Mouse (Mus musculus): Measurements from ENCODE around the gene Abhd18. TPM values are rescaled to one million over a fixed set of nuclear protein-coding genes. Genes with fewer than 3 reads are reported as not detected.
"Not testable (repeated sequence)": the region's sequence is repeated elsewhere in the genome, so short reads cannot be mapped to it uniquely, and the experiment has no call there.

Gene Abhd18
- polyA plus RNA-seq, 1 experiment from 2014 or later = 18.4 TPM

- H3K4me1 ChIP-seq (replicated peaks); ATAC-seq (replicated peaks; ENCODE audit: insufficient number of reproducible peaks, insufficient read depth, low FRiP score, low read depth); H3K27ac ChIP-seq; H3K27me3 ChIP-seq; H3K9me3 ChIP-seq (replicated peaks); H3K36me3 ChIP-seq; H3K4me3 ChIP-seq; H3K9ac ChIP-seq: not testable (repeated sequence)
- WGBS = 89% methylated on average over 2 of the region's 2 CpGs
- H3K4me2 ChIP-seq = peak overlapping the region; percentile 84; the same call in 1 of the 2 replicates
Measured at GRCm38 (mm10) chr3:40847936-40848335, 1.2 kb downstream of the Abhd18 start.

GRCm38 (mm10) chr3:40853123-40853738 lies 6.5 kb downstream of the Abhd18 start:
- H3K36me3 ChIP-seq; H3K4me2 ChIP-seq; H3K4me3 ChIP-seq; ATAC-seq (replicated peaks; ENCODE audit: insufficient number of reproducible peaks, insufficient read depth, low FRiP score, low read depth); H3K9ac ChIP-seq; H3K4me1 ChIP-seq (replicated peaks); H3K9me3 ChIP-seq (replicated peaks); H3K27me3 ChIP-seq; H3K27ac ChIP-seq: not testable (repeated sequence)
- WGBS = 83% methylated on average over 3 of the region's 3 CpGs

- H3K4me3 ChIP-seq = peak overlapping the region; percentile 71
- not testable (repeated sequence) for H3K36me3 ChIP-seq; H3K9me3 ChIP-seq (replicated peaks); H3K27me3 ChIP-seq; H3K4me1 ChIP-seq (replicated peaks)
- peak overlapping the region; percentile 73 for H3K27ac ChIP-seq
- ATAC-seq (replicated peaks; ENCODE audit: insufficient number of reproducible peaks, insufficient read depth, low FRiP score, low read depth) = peak; percentile 99
- peak overlapping the region; percentile 64 for H3K4me2 ChIP-seq
- H3K9ac ChIP-seq = peak overlapping the region; percentile 66
- WGBS = 0% methylated on average over 38 of the region's 38 CpGs
Measured at GRCm38 (mm10) chr3:40893816-40894258, 47.1 kb downstream of the Abhd18 start.

- H3K9ac ChIP-seq = peak overlapping the region; percentile 69
- not testable (repeated sequence) for H3K4me1 ChIP-seq (replicated peaks); H3K27me3 ChIP-seq; H3K9me3 ChIP-seq (replicated peaks); H3K36me3 ChIP-seq; ATAC-seq (replicated peaks; ENCODE audit: insufficient number of reproducible peaks, insufficient read depth, low FRiP score, low read depth)
- peak overlapping the region; percentile 71 for H3K4me3 ChIP-seq
- H3K4me2 ChIP-seq = peak overlapping the region; percentile 88
- H3K27ac ChIP-seq = peak overlapping the region; percentile 62
- under 1% methylated on average over 20 of the region's 24 CpGs for WGBS
Measured at GRCm38 (mm10) chr3:40894336-40894735, 47.6 kb downstream of the Abhd18 start.

DNA sequence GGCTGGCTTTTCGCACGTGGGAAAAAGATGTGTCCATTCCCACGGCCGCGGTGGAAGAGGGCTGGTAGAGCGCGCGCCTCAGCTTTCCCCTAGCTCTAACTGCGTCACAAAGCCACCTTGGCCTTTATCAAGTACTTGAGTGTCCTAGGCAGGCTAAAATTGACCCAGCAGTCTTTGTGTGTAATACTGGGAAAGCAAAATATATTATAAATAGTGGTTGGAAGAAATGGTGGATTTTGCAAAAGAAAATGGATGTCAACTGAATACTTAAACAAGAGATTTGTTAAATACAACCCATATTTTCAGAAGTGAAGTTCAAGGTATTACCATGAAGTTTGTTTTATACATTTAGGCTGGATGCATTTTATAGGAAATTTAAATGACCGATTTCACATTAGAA lies 55.7 kb downstream of the Abhd18 start, which contains the start of gene 1700034I23Rik:
Gene 1700034I23Rik (minus strand): TSS at position 101 of the 400 bp plus-strand sequence.
- not testable (repeated sequence) for H3K4me2 ChIP-seq; H3K27ac ChIP-seq; H3K4me3 ChIP-seq; H3K27me3 ChIP-seq; H3K9me3 ChIP-seq (replicated peaks); ATAC-seq (replicated peaks; ENCODE audit: insufficient number of reproducible peaks, insufficient read depth, low FRiP score, low read depth); H3K36me3 ChIP-seq; H3K9ac ChIP-seq; H3K4me1 ChIP-seq (replicated peaks)
- WGBS = 89% methylated on average over 7 of the region's 10 CpGs

DNA sequence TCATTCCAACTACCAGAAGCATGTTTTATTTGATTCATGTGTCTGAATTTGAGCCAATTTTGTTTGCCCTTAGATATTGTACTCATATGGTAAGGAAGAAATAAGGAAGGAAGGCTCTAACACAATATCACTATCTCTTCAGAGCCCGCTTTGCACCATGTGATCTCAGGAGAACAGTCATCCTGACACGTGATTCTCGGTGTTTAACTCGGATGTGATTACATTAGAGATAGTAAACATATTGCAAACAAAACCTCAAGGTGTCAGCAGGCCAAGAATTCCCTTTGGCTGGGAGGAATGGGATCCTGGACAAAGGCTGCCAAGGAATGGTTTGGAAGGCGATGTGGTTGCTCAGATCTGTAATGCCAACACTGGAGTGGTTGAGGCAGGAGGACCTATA lies 91.4 kb downstream of the Abhd18 start:
- Histone ChIP-seq H3K27me3 (no peaks in the 10 kb centered on the region), H3K9me3 (replicated peaks) (no peaks in the 10 kb centered on the region), H3K4me2 (no peak overlapping the region), H3K9ac (no peak overlapping the region), H3K4me3 (no peak overlapping the region), H3K27ac (no peak overlapping the region), H3K4me1 (replicated peaks) (no peaks in the 10 kb centered on the region), H3K36me3 (peaks cover 17% of the 10 kb centered on the region)
- no peak for ATAC-seq (replicated peaks; ENCODE audit: insufficient number of reproducible peaks, insufficient read depth, low FRiP score, low read depth)
- 75% methylated on average over 5 of the region's 5 CpGs for WGBS

- Histone ChIP-seq H3K4me2 (no peak overlapping the region), H3K4me3 (no peak overlapping the region), H3K36me3 (peaks cover 14% of the 10 kb centered on the region), H3K9me3 (replicated peaks) (no peaks in the 10 kb centered on the region), H3K4me1 (replicated peaks) (no peaks in the 10 kb centered on the region), H3K9ac (no peak overlapping the region), H3K27me3 (no peaks in the 10 kb centered on the region), H3K27ac (no peak overlapping the region)
- 89% methylated on average over 4 of the region's 4 CpGs for WGBS
- ATAC-seq (replicated peaks; ENCODE audit: insufficient number of reproducible peaks, insufficient read depth, low FRiP score, low read depth) = no peak
Measured at GRCm38 (mm10) chr3:40938592-40938991, 91.8 kb downstream of the Abhd18 start.

DNA sequence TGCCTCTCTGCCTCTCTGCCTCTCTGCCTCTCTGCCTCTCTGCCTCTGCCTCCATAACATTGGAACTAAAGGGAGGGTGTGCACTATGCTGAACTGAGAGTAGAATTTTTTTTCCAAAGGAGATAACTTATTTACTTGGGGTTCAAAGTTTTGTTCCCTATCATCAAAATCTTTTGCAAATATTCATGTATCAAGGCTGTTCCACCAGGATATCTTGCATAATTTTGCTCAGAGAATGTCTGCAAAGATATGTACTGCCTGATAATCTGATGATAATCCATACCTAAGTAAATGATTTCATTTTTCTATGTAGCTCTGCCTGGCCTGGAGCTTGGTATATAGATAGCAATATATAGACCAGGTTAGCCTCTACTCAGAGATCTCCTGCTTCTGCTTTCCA lies 92.2 kb downstream of the Abhd18 start:
- Histone ChIP-seq H3K36me3 (peaks cover 10% of the 10 kb centered on the region), H3K9me3 (replicated peaks) (no peaks in the 10 kb centered on the region), H3K9ac (no peak overlapping the region), H3K27ac (no peak overlapping the region), H3K4me1 (replicated peaks) (no peaks in the 10 kb centered on the region), H3K4me2 (no peak overlapping the region), H3K4me3 (no peak overlapping the region), H3K27me3 (no peaks in the 10 kb centered on the region)
- no peak for ATAC-seq (replicated peaks; ENCODE audit: insufficient number of reproducible peaks, insufficient read depth, low FRiP score, low read depth)

GRCm38 (mm10) chr3:40949170-40949902 lies 102.6 kb downstream of the Abhd18 start, which contains the start of gene Larp1b:
TSS of gene Larp1b (plus strand) at chr3:40949828.
- H3K9me3 ChIP-seq (replicated peaks) = no peaks in the 10 kb centered on the region
- peak; percentile 96 for ATAC-seq (replicated peaks; ENCODE audit: insufficient number of reproducible peaks, insufficient read depth, low FRiP score, low read depth)
- 0 out of 2 replicates have a peak, but pooled peaks cover 2% of the 10 kb centered on the region for H3K27me3 ChIP-seq
- H3K4me3 ChIP-seq = peak within 1 kb of the TSS; percentile 84
- peak within 1 kb of the TSS; percentile 93 for H3K27ac ChIP-seq
- no peaks in the 10 kb centered on the region for H3K36me3 ChIP-seq
- peak within 1 kb of the TSS; percentile 85 for H3K9ac ChIP-seq
- peaks cover 6% of the 10 kb centered on the region for H3K4me1 ChIP-seq (replicated peaks)
- peak within 1 kb of the TSS; percentile 96 for H3K4me2 ChIP-seq
- WGBS = under 1% methylated on average over 66 of the region's 66 CpGs

- Histone ChIP-seq H3K4me1 (replicated peaks) (peaks cover 6% of the 10 kb centered on the region), H3K27ac (peak overlapping the region; percentile 93), H3K4me2 (peak overlapping the region; percentile 96), H3K9me3 (replicated peaks) (no peaks in the 10 kb centered on the region), H3K27me3 (0 out of 2 replicates have a peak, but pooled peaks cover 2% of the 10 kb centered on the region), H3K36me3 (no peaks in the 10 kb centered on the region), H3K4me3 (peak overlapping the region; percentile 84), H3K9ac (peak overlapping the region; percentile 85)
- WGBS = under 1% methylated on average over 104 of the region's 118 CpGs
- peak; percentile 5; the same call in 1 of the 2 replicates for ATAC-seq (replicated peaks; ENCODE audit: insufficient number of reproducible peaks, insufficient read depth, low FRiP score, low read depth)
Measured at GRCm38 (mm10) chr3:40949903-40950600, 103.3 kb downstream of the Abhd18 start.

GRCm38 (mm10) chr3:40950601-40951201 lies 103.9 kb downstream of the Abhd18 start:
- H3K36me3 ChIP-seq = no peaks in the 10 kb centered on the region
- H3K9ac ChIP-seq = peak overlapping the region; percentile 85
- no peak; the same call in 1 of the 2 replicates for ATAC-seq (replicated peaks; ENCODE audit: insufficient number of reproducible peaks, insufficient read depth, low FRiP score, low read depth)
- H3K4me2 ChIP-seq = peak overlapping the region; percentile 96
- no peaks in the 10 kb centered on the region for H3K9me3 ChIP-seq (replicated peaks)
- peak overlapping the region; percentile 84 for H3K4me3 ChIP-seq
- WGBS = under 1% methylated on average over 43 of the region's 43 CpGs
- H3K4me1 ChIP-seq (replicated peaks) = peaks cover 6% of the 10 kb centered on the region
- peak overlapping the region; percentile 93 for H3K27ac ChIP-seq
- H3K27me3 ChIP-seq = 0 out of 2 replicates have a peak, but pooled peaks cover 2% of the 10 kb centered on the region
